Comparison of ENCODE assay signal across 12 mouse cellular contexts in the genomic region with DNA sequence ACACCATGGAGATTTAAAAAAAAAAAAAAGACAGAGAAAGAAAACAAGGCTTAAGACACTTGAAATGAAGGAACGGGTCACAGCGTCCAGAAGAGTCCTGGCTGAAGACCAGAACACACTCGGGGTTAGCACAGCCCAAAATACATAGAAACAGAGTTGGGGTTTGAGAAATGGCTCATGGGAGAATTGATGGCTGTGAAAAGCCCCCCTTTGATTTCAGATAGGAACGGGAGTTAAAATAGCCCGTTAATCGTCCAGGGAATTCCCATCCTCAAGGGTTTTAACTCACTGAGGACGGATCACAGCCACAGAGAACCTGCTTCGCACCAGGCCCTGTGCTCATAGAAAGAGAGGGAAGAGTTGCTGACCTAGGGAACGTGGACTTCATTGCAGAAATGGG.
"Had no signal": no experiment of that assay in that cellular context is flagged by ENCODE, and none has a peak within 500 bp of the region (broad histone marks: within the 10 kb centered on the region; RNA-seq: fewer than 3 reads in every experiment).

No protein-coding gene starts in this region.

- DNase-seq: gastrocnemius, adult 2 months; gastrocnemius, postnatal 10 days; gastrocnemius, postnatal 25 days; heart, postnatal 14 days; heart, postnatal 4 days; kidney, adult 18-20 months; kidney, adult 8-10 months; kidney, postnatal 10 days; kidney, postnatal 25 days; kidney, postnatal 4 days; liver; liver, embryonic 13.5 days had no signal
